Mouse (Mus musculus) granulocyte monocyte progenitor cell, adult 5-6 weeks (primary cell): ENCODE measurements at regions not wholly inside any gene's neighbourhood (a gene's known extent, or its start where the extent isn't known, plus 50 kb on each side); places are given as distances from the start of the nearest gene placed in this dataset.

ENCODE experiments used
- ATAC-seq: replicated peaks from 2 replicates; pipeline ENCODE4 v1.8.0; 2016; ENCODE audit warnings: mild to moderate bottlenecking, moderate TSS enrichment, inconsistent platforms; ENCODE audit not compliant: poor library complexity, severe bottlenecking

- no peak for ATAC-seq
Measured at GRCm38 (mm10) chr3:82214566-82215465, 69.2 kb upstream of the Gucy1a1 start.

- ATAC-seq: no peak
Measured at GRCm38 (mm10) chr3:82207321-82207720, 61.7 kb upstream of the Gucy1a1 start.
